Mouse (Mus musculus): ENCODE data around the gene Vsx2.
"Not testable (repeated sequence)": the region's sequence is repeated elsewhere in the genome, so short reads cannot be mapped to it uniquely, and the experiment has no call there.

Gene Vsx2

GRCm38 (mm10) chr12:84569336-84569970, at the start of gene Vsx2:
Gene Vsx2 (plus strand): TSS chr12:84569762.
- no peak for DNase-seq (ENCODE audit: low read depth, low spot score)

GRCm38 (mm10) chr12:84523728-84524127, 45.8 kb upstream of the Vsx2 start:
- no peak for DNase-seq (ENCODE audit: low read depth, low spot score)

DNA sequence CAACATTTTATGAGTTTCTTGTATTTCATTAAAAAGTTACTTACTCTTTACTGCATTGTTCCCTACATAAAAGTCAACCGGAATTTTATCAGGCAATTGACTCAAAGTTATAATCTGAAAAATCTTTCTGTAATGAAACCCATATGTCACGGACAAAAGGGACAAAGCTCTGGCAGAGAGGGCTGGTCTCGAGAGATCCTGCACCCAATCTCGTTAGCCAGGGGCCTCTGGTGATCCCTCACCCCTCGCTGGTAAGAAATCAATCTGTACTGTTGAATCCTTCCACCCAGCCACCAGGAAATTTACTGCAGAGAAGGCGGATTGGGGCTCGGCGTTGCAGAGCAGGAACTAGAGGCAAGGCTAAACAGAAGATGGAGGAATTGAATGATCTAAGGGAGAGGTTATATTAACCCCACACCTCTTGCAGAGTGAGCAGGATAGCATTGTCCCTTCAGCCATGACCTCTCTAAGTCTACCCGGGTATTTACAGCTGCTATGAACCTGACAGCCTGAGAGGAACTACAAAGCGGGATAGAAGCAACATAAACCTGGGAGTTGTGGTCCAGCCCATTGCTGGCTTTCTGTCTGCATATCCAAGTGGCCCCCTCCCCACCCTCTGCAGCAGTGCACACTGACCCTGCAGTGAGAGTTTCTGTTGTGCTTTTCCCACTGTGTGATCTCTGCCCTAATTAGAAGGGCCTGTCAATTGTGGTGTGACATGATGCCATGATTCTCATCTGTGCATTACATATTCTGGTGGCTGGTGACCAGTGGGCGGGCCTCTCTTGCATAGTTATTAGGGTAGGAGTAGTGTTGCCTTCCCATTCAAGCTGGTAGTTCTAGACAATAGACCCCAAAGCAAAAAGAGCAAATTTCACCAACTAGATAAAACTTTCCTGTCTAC, 45.2 kb upstream of the Vsx2 start:
- no peak for DNase-seq (ENCODE audit: low read depth, low spot score)

- DNase-seq (ENCODE audit: low read depth, low spot score): no peak
These were observed 44.1 kb upstream of the Vsx2 start for GRCm38 (mm10) chr12:84525422-84525821.

- DNase-seq (ENCODE audit: low read depth, low spot score): no peak
These were observed 39.1 kb upstream of the Vsx2 start for GRCm38 (mm10) chr12:84530426-84530825.

GRCm38 (mm10) chr12:84531906-84532829, 37.4 kb upstream of the Vsx2 start:
- no peak for DNase-seq (ENCODE audit: low read depth, low spot score)

GRCm38 (mm10) chr12:84532830-84533199, 36.7 kb upstream of the Vsx2 start:
- no peak for DNase-seq (ENCODE audit: low read depth, low spot score)

GRCm38 (mm10) chr12:84533706-84534486, 35.7 kb upstream of the Vsx2 start:
- no peak for DNase-seq (ENCODE audit: low read depth, low spot score)

- DNase-seq (ENCODE audit: low read depth, low spot score): not testable (repeated sequence)
These were observed 30.0 kb upstream of the Vsx2 start for GRCm38 (mm10) chr12:84539537-84539936.

DNA sequence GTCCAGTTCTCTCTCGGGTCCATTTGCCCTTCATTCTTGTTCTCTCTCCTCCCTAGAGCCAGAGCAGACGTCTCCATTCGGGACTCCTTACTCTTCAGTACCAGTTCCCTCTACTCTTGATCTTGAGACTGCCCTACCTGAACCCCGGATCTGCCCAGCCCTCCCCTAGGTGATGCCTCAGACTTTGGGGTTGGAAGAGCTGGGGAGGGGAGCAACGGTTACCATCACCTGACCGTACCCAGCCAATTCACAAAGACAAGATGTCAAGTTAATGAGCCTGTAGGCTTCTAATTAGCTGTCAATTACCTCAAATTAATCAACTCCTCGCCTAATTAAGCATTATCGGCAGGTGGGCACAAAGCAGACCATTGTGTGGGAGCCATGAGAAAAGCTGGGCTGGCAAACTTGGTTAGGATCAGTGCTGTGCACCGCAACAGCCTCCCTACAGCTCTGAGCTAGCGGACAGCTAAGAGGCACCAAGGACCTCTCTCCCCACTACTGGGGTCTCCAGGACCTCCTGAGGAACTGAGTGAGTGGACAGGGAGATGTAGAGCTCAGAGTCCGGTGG, 28.1 kb upstream of the Vsx2 start:
- DNase-seq (ENCODE audit: low read depth, low spot score): no peak

DNA sequence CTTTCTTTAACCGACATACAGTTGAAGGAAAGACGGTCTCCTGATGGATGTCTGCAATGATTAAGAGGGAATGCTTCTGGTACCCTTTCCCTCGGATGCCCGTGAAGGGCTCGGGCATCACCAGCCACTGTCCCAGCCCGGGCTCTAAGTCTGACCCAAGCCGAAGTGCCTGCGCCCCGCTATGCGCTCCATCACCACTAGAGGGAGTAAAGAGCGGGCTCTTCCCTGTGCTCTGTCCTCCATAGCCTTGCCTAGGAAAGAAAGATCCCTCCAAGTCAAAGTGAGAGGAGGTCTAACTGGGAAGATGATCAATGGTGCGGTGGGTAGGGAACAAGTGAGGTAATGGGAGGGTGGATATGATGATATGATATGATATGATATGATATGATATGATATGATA, 23.5 kb upstream of the Vsx2 start:
- DNase-seq (ENCODE audit: low read depth, low spot score): peak; percentile 13

DNA sequence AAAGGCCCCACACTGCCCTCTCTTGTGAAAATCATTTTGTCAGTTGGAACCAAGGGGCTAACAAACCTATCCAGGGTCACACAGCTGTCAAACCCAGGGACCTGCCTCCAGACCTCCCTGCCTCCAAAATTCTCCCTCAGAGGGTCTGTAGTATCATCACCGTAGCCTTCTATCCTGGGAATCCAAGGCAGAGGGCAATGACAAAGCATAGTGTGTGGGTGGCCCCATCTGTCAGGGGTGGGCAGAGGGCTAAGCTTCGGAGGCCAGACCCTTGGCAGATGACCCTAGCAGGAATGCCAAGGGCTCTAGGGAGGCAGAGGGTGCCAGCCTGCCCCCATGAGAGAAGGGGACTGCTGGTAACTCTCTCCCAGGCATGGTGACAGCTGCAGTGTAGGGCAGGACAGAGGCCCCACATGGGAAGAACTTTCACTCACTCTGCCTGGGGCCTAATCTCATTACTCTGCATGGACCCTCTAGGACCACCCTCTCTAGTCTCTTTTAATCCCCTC, 22.9 kb upstream of the Vsx2 start:
- DNase-seq (ENCODE audit: low read depth, low spot score): no peak

GRCm38 (mm10) chr12:84548251-84548650, 21.3 kb upstream of the Vsx2 start:
- no peak for DNase-seq (ENCODE audit: low read depth, low spot score)

- DNase-seq (ENCODE audit: low read depth, low spot score): no peak
These were observed 14.3 kb upstream of the Vsx2 start for GRCm38 (mm10) chr12:84555218-84555617.

DNA sequence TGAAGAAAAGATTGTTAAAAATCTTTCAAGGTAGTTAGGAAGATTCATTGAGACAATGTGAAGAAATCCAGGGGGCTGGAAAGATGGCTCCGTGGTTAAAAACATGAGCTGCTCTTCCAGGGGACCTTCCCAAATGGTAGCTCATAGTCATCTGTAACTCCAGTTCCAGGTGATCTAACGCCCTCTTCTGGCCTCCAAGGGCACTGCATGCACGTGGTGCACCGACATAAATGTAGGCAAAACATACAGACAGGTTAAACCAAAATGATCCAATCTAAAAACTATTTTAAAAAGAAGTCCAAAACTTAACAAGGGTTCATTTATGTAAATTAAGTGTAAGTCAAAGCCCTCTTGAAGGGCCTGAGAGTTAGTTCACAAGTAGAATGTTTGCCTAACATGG, 7.0 kb upstream of the Vsx2 start:
- DNase-seq (ENCODE audit: low read depth, low spot score): no peak

- no peak for DNase-seq (ENCODE audit: low read depth, low spot score)
These were observed 2.0 kb upstream of the Vsx2 start for GRCm38 (mm10) chr12:84567576-84567975.

DNA sequence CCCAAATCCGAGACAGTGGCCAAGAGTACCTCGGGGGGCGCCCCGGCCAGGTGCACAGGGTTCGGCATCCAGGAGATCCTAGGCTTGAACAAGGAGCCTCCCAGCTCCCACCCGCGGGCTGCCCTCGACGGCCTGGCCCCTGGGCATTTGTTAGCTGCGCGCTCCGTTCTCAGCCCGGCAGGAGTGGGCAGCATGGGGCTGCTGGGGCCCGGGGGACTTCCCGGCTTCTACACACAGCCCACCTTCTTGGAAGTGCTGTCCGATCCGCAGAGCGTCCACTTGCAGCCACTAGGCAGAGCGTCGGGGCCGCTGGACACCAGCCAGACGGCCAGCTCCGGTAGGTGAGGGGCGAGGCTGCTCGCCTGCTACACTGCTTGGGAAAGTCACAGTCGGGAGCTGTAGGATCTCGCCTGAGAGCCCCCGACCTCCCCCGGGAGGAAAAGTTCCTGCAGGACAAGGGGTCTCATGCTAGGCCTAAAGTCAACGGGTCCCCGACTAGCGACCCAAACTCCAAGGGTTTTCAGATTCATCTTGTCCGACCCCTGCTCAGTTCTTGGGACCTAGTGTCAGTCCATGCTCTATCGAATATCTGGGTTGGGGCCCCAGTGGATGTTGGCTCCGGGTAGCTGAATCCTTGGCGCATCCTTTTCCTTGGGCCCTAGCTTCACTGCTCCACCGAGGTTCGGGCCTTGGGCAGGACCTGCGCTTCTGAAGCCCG, 573 bp downstream of the Vsx2 start:
- DNase-seq (ENCODE audit: low read depth, low spot score): no peak

DNA sequence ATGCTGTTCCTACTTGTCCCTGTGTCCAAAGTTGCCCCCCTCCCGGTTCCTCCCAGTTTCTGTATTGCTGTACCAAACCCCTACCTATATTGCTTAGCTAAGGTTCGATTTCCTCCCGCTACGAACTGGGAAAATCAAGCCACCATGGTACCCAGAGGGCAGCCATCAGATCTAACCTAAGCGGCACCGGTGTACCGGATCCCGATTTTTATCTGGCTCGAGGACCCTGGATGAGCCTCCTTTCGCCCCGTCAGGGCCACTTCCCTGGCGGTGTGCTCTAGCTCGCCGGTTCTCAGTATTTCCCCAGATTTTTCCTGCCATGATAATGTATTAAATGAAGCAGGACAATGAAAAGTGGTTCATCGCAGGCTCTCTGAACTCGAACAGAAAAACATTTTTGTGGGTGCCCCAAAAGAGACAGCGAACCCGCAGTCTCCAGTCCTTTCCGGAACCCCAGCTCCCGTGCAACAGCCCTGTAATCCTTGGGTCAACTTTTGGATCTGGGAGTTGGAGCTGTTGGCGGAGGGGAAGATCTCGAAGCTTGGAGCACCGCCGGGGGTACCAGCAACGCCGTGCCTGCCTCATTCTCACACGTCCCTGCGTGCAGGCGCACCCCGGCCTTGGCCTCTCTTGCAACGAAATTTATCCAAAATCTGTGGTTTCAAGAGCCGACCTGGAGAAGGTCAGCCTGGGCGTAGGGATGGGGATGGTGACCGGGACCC, 1.3 kb downstream of the Vsx2 start:
- DNase-seq (ENCODE audit: low read depth, low spot score): no peak
